Mouse (Mus musculus) neural tube, embryonic 12.5 days (tissue): ENCODE data around the gene Map3k11. TPM values are rescaled to one million over a fixed set of nuclear protein-coding genes. Genes with fewer than 3 reads are reported as not detected.
"Not testable (repeated sequence)": the region's sequence is repeated elsewhere in the genome, so short reads cannot be mapped to it uniquely, and the experiment has no call there.

Experiments
- ATAC-seq: fragments of 200-750 bp; cut with Nextera tagmentation; 2 replicates; pipeline ENCODE4 v1.8.0; 2017; ENCODE audit warnings: low read depth, mild to moderate bottlenecking, moderate TSS enrichment, moderate library complexity; ENCODE audit not compliant: low FRiP score
- H3K27ac ChIP-seq: fragments of 300-500 bp; sonication (generic); 2 replicates; pipeline ENCODE4 v1.5.1; 2016
- H3K27me3 ChIP-seq: fragments of 300-500 bp; sonication (generic); replicated peaks from 2 replicates; pipeline ENCODE4 v1.6.1; 2016; ENCODE audit warnings: mild to moderate bottlenecking
- H3K36me3 ChIP-seq: fragments of 300-500 bp; sonication (generic); 2 replicates; pipeline ENCODE4 v1.6.1; 2016; ENCODE audit warnings: mild to moderate bottlenecking
- H3K4me1 ChIP-seq: fragments of 300-500 bp; sonication (generic); 2 replicates; pipeline ENCODE4 v1.6.1; 2016
- H3K4me2 ChIP-seq: fragments of 300-500 bp; sonication (generic); replicated peaks from 2 replicates; pipeline ENCODE4 v1.6.1; 2016; ENCODE audit warnings: mild to moderate bottlenecking
- H3K4me3 ChIP-seq: fragments of 300-500 bp; sonication (generic); 2 replicates; pipeline ENCODE4 v1.5.1; 2016
- H3K9ac ChIP-seq: fragments of 300-500 bp; sonication (generic); 2 replicates; pipeline ENCODE4 v1.6.1; 2016; ENCODE audit warnings: mild to moderate bottlenecking
- H3K9me3 ChIP-seq: fragments of 300-500 bp; sonication (generic); 2 replicates; pipeline ENCODE4 v1.6.1; 2016; ENCODE audit warnings: mild to moderate bottlenecking
- WGBS: fragments of 180-500 bp; shearing (Covaris S2); methylation state at CpG from one replicate; pipeline ENCODE4 v1.1.7; 2016; 5-methylcytosine and 5-hydroxymethylcytosine counted together
- polyA plus RNA-seq: library from polyadenylated mRNA; unstranded; fragments of >200 nt; fragmentation: Nextera tagmentation; extraction: Ambion mirVana; gene quantifications from 2 replicates; pipeline ENCODE4 v1.2.1, GENCODE M21; 2016

Map3k11 gene
- polyA plus RNA-seq, 1 experiment from 2014 or later, result 28.9 TPM

- H3K4me2 ChIP-seq, result no peak overlapping the region
- 95% methylated on average over 13 of the region's 13 CpGs for WGBS
- peaks cover 69% of the 10 kb centered on the region for H3K36me3 ChIP-seq
- no peak overlapping the region for H3K27ac ChIP-seq
- H3K27me3 ChIP-seq, result no peaks in the 10 kb centered on the region
- H3K9me3 ChIP-seq, result no peaks in the 10 kb centered on the region
- 0 out of 2 replicates have a peak overlapping the region, but pooled peaks have one; percentile 3 for H3K9ac ChIP-seq
- H3K4me3 ChIP-seq, result 0 out of 2 replicates have a peak overlapping the region, but pooled peaks have one; percentile 2
- peaks cover 20% of the 10 kb centered on the region for H3K4me1 ChIP-seq
- ATAC-seq, result no peak
These were observed 3.6 kb upstream of the Map3k11 start for GRCm38 (mm10) chr19:5684985-5685384.

GRCm38 (mm10) chr19:5685431-5685830, 3.1 kb upstream of the Map3k11 start:
- Histone ChIP-seq H3K4me1 (peaks cover 24% of the 10 kb centered on the region), H3K4me3 (0 out of 2 replicates have a peak overlapping the region, but pooled peaks have one; percentile 2), H3K27me3 (no peaks in the 10 kb centered on the region), H3K9me3 (no peaks in the 10 kb centered on the region), H3K27ac (no peak overlapping the region), H3K9ac (no peak overlapping the region), H3K36me3 (peaks cover 64% of the 10 kb centered on the region), H3K4me2 (no peak overlapping the region)
- ATAC-seq, result no peak
- WGBS, result 95% methylated on average over 19 of the region's 19 CpGs

- H3K4me3 ChIP-seq, result no peak overlapping the region
- WGBS, result 94% methylated on average over 11 of the region's 11 CpGs
- no peak for ATAC-seq
- H3K27me3 ChIP-seq, result no peaks in the 10 kb centered on the region
- H3K9ac ChIP-seq, result no peak overlapping the region
- peaks cover 29% of the 10 kb centered on the region for H3K4me1 ChIP-seq
- H3K27ac ChIP-seq, result no peak overlapping the region
- no peak overlapping the region for H3K4me2 ChIP-seq
- no peaks in the 10 kb centered on the region for H3K9me3 ChIP-seq
- peaks cover 64% of the 10 kb centered on the region for H3K36me3 ChIP-seq
These were observed 2.7 kb upstream of the Map3k11 start for GRCm38 (mm10) chr19:5685861-5686260.

- no peak overlapping the region for H3K4me3 ChIP-seq
- peaks cover 64% of the 10 kb centered on the region for H3K36me3 ChIP-seq
- H3K9me3 ChIP-seq, result no peaks in the 10 kb centered on the region
- ATAC-seq, result no peak
- no peak overlapping the region for H3K4me2 ChIP-seq
- H3K4me1 ChIP-seq, result peaks cover 34% of the 10 kb centered on the region
- no peak overlapping the region for H3K27ac ChIP-seq
- 93% methylated on average over 13 of the region's 13 CpGs for WGBS
- no peak overlapping the region for H3K9ac ChIP-seq
- H3K27me3 ChIP-seq, result no peaks in the 10 kb centered on the region
These were observed 2.1 kb upstream of the Map3k11 start for GRCm38 (mm10) chr19:5686437-5686836.

GRCm38 (mm10) chr19:5686954-5687353, 1.6 kb upstream of the Map3k11 start:
- not testable (repeated sequence) for H3K9me3 ChIP-seq, H3K27me3 ChIP-seq, H3K9ac ChIP-seq, ATAC-seq, H3K4me3 ChIP-seq, H3K27ac ChIP-seq
- H3K4me2 ChIP-seq, result peak overlapping the region; percentile 100
- peaks cover 40% of the 10 kb centered on the region for H3K4me1 ChIP-seq
- peaks cover 61% of the 10 kb centered on the region for H3K36me3 ChIP-seq
- 95% methylated on average over 12 of the region's 12 CpGs for WGBS

GRCm38 (mm10) chr19:5687738-5688137, 804 bp upstream of the Map3k11 start:
- Histone ChIP-seq H3K4me1 (peaks cover 43% of the 10 kb centered on the region), H3K9ac (peak overlapping the region; percentile 95), H3K4me3 (peak overlapping the region; percentile 96), H3K27me3 (no peaks in the 10 kb centered on the region), H3K36me3 (peaks cover 56% of the 10 kb centered on the region), H3K9me3 (no peaks in the 10 kb centered on the region), H3K4me2 (peak overlapping the region; percentile 100), H3K27ac (peak overlapping the region; percentile 79; the same call in 1 of the 2 replicates)
- 22% methylated on average over 9 of the region's 9 CpGs for WGBS
- ATAC-seq, result peak; percentile 1; the same call in 1 of the 2 replicates

- ATAC-seq, result no peak
- H3K4me1 ChIP-seq, result peaks cover 43% of the 10 kb centered on the region
- WGBS, result 1% methylated on average over 7 of the region's 7 CpGs
These were observed 516 bp downstream of the Map3k11 start for GRCm38 (mm10) chr19:5689088-5689428.

GRCm38 (mm10) chr19:5689565-5690342, 1.2 kb downstream of the Map3k11 start:
- peaks cover 43% of the 10 kb centered on the region for H3K4me1 ChIP-seq
- H3K36me3 ChIP-seq, result peaks cover 55% of the 10 kb centered on the region
- H3K27me3 ChIP-seq, result no peaks in the 10 kb centered on the region
- peak overlapping the region; percentile 100 for H3K4me2 ChIP-seq
- H3K9ac ChIP-seq, result peak overlapping the region; percentile 89
- peak overlapping the region; percentile 46 for H3K27ac ChIP-seq
- ATAC-seq, result no peak
- WGBS, result 14% methylated on average over 42 of the region's 42 CpGs
- no peaks in the 10 kb centered on the region for H3K9me3 ChIP-seq
- H3K4me3 ChIP-seq, result peak overlapping the region; percentile 96

More at GRCm38 (mm10) chr19:5689088-5689428, 516 bp downstream of the Map3k11 start:
- no peaks in the 10 kb centered on the region for H3K9me3 ChIP-seq
- H3K27ac ChIP-seq, result peak overlapping the region; percentile 46; the same call in 1 of the 2 replicates
- H3K4me3 ChIP-seq, result peak overlapping the region; percentile 96
- peak overlapping the region; percentile 89 for H3K9ac ChIP-seq
- H3K36me3 ChIP-seq, result peaks cover 55% of the 10 kb centered on the region
- peak overlapping the region; percentile 100 for H3K4me2 ChIP-seq
- H3K27me3 ChIP-seq, result no peaks in the 10 kb centered on the region

- Histone ChIP-seq H3K4me3 (peak overlapping the region; percentile 96), H3K4me1 (peaks cover 47% of the 10 kb centered on the region), H3K27ac (0 out of 2 replicates have a peak overlapping the region, but pooled peaks have one; percentile 46), H3K27me3 (peaks cover 3% of the 10 kb centered on the region; the same call in 1 of the 2 replicates), H3K4me2 (peak overlapping the region; percentile 100), H3K36me3 (peaks cover 55% of the 10 kb centered on the region), H3K9ac (peak overlapping the region; percentile 89), H3K9me3 (no peaks in the 10 kb centered on the region)
- WGBS, result 74% methylated on average over 15 of the region's 15 CpGs
- no peak for ATAC-seq
These were observed 1.8 kb downstream of the Map3k11 start for GRCm38 (mm10) chr19:5690343-5690735.

- peak overlapping the region; percentile 89; the same call in 1 of the 2 replicates for H3K9ac ChIP-seq
- peaks cover 52% of the 10 kb centered on the region for H3K36me3 ChIP-seq
- H3K4me3 ChIP-seq, result peak overlapping the region; percentile 96; the same call in 1 of the 2 replicates
- no peak overlapping the region for H3K27ac ChIP-seq
- no peaks in the 10 kb centered on the region for H3K9me3 ChIP-seq
- H3K4me2 ChIP-seq, result peak overlapping the region; percentile 100
- peaks cover 58% of the 10 kb centered on the region for H3K4me1 ChIP-seq
- 85% methylated on average over 5 of the region's 5 CpGs for WGBS
- peaks cover 6% of the 10 kb centered on the region; the same call in 1 of the 2 replicates for H3K27me3 ChIP-seq
- no peak for ATAC-seq
These were observed 3.1 kb downstream of the Map3k11 start for GRCm38 (mm10) chr19:5691601-5692000.

- Histone ChIP-seq H3K27me3 (peaks cover 6% of the 10 kb centered on the region; the same call in 1 of the 2 replicates), H3K9ac (peak overlapping the region; percentile 89), H3K9me3 (no peaks in the 10 kb centered on the region), H3K4me1 (peaks cover 54% of the 10 kb centered on the region), H3K4me3 (peak overlapping the region; percentile 21; the same call in 1 of the 2 replicates), H3K4me2 (peak overlapping the region; percentile 100), H3K36me3 (peaks cover 54% of the 10 kb centered on the region), H3K27ac (no peak overlapping the region)
- WGBS, result 71% methylated on average over 10 of the region's 10 CpGs
- no peak for ATAC-seq
These were observed 3.8 kb downstream of the Map3k11 start for GRCm38 (mm10) chr19:5692086-5692912.
